Mouse (Mus musculus) urinary bladder, adult 2 months (tissue): ENCODE measurements around the gene Dusp27. TPM values are rescaled to one million over a fixed set of nuclear protein-coding genes. Genes with fewer than 3 reads are reported as not detected.
A peak's percentile ranks its signal among the peaks of the same experiment; 100 is the strongest.
"Not testable (repeated sequence)": the region's sequence is repeated elsewhere in the genome, so short reads cannot be mapped to it uniquely, and the experiment has no call there.

ENCODE experiments used
- DNase-seq: peaks from one replicate; pipeline ENCODE4 v3.0.0; 2022; ENCODE audit warnings: low spot score
- polyA plus RNA-seq: library from polyadenylated mRNA; depleted of rRNA; stranded (reverse); fragments of >200 nt; gene quantifications from 2 replicates; pipeline ENCODE4 v1.2.3, GENCODE M21; 2012

Gene Dusp27
- polyA plus RNA-seq, 1 experiment, result 0.03 TPM

- no peak for DNase-seq
These were observed 14.6 kb upstream of the Dusp27 start for GRCm38 (mm10) chr1:166142369-166142768.

GRCm38 (mm10) chr1:166141868-166142267 lies 14.1 kb upstream of the Dusp27 start:
- not testable (repeated sequence) for DNase-seq

- no peak for DNase-seq
These were observed 12.0 kb upstream of the Dusp27 start for GRCm38 (mm10) chr1:166139620-166140184.

GRCm38 (mm10) chr1:166139113-166139512 lies 11.4 kb upstream of the Dusp27 start:
- no peak for DNase-seq

- no peak for DNase-seq
These were observed 10.4 kb upstream of the Dusp27 start for GRCm38 (mm10) chr1:166138136-166138535.

GRCm38 (mm10) chr1:166137244-166137938 lies 9.7 kb upstream of the Dusp27 start:
- DNase-seq, result no peak

GRCm38 (mm10) chr1:166135091-166135740 lies 7.5 kb upstream of the Dusp27 start:
- DNase-seq, result no peak

- no peak for DNase-seq
These were observed 4.6 kb upstream of the Dusp27 start for GRCm38 (mm10) chr1:166132367-166132766.

- peak; percentile 70 for DNase-seq
These were observed 2.6 kb upstream of the Dusp27 start, which contains the start of gene Gpa33 for GRCm38 (mm10) chr1:166130224-166130860. Gpa33 (plus strand) TSS chr1:166130238.

- DNase-seq, result no peak
These were observed 829 bp upstream of the Dusp27 start for GRCm38 (mm10) chr1:166128551-166128950.

GRCm38 (mm10) chr1:166126795-166127194 lies 927 bp downstream of the Dusp27 start:
- no peak for DNase-seq

- no peak for DNase-seq
These were observed 1.4 kb downstream of the Dusp27 start for GRCm38 (mm10) chr1:166126290-166126689.

GRCm38 (mm10) chr1:166124932-166125593 lies 2.7 kb downstream of the Dusp27 start:
- no peak for DNase-seq

GRCm38 (mm10) chr1:166123751-166124150 lies 4.0 kb downstream of the Dusp27 start:
- DNase-seq, result no peak

- DNase-seq, result no peak
These were observed 4.7 kb downstream of the Dusp27 start for GRCm38 (mm10) chr1:166123045-166123444.

- no peak for DNase-seq
These were observed 5.6 kb downstream of the Dusp27 start for GRCm38 (mm10) chr1:166122114-166122513.

GRCm38 (mm10) chr1:166117866-166118639 lies 9.7 kb downstream of the Dusp27 start:
- DNase-seq, result no peak

GRCm38 (mm10) chr1:166115719-166116118 lies 12.0 kb downstream of the Dusp27 start:
- DNase-seq, result no peak

GRCm38 (mm10) chr1:166114986-166115385 lies 12.7 kb downstream of the Dusp27 start:
- DNase-seq, result no peak

- DNase-seq, result no peak
These were observed 22.3 kb downstream of the Dusp27 start for GRCm38 (mm10) chr1:166105464-166105863.

- DNase-seq, result no peak
These were observed 22.9 kb downstream of the Dusp27 start for GRCm38 (mm10) chr1:166104858-166105257.
